Mouse (Mus musculus) lung, postnatal 0 days (tissue): ENCODE measurements around the gene Phip.

Experiments
- CTCF ChIP-seq: IDR thresholded peaks from 2 replicates; pipeline ENCODE4 v1.5.1; 2016; ENCODE audit warnings: antibody characterized with exemption, mild to moderate bottlenecking
- EP300 ChIP-seq: IDR thresholded peaks from 2 replicates; pipeline ENCODE4 v1.6.1; 2016; ENCODE audit warnings: antibody characterized with exemption, mild to moderate bottlenecking, control low read depth

GRCm38 (mm10) chr9:82856241-82856640 lies 119.1 kb downstream of the Phip start:
- TF ChIP-seq CTCF (no peak), EP300 (no peak)
